Comparison of ENCODE assay signal across 18 mouse cellular contexts in the genomic region with DNA sequence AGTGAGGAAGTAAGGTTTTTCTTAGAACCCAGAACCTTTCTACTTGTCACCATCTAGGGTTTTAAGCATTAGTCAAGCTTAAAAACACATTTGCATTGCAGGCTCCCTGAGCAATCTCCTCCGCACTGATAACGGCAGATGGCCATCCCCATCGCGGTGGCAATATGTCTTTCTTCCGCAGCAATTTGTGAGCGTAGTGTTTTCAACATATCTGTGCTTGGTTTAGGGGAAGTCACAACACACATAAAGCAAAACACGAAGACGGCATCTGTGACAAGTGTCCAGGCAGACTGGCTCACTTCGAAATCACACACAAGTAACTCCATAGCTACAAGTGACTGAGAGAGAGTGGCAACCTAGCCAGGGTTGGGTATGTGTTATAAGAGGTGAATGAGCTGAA.
DNase-seq lines count a peak whose midpoint lies in the region; ATAC-seq and TF ChIP-seq lines count a peak whose summit lies in the region.
"Had no signal": no experiment of that assay in that cellular context is flagged by ENCODE, and none has a peak within 500 bp of the region (broad histone marks: within the 10 kb centered on the region; RNA-seq: fewer than 3 reads in every experiment).

No protein-coding gene starts in this region.

- no peak overlapping the region for H3K9ac ChIP-seq in forebrain, postnatal 0 days
- no peak overlapping the region for H3K9ac ChIP-seq in forebrain, embryonic 13.5 days
- H3K9ac ChIP-seq: neural tube, embryonic 13.5 days had no signal

- ATAC-seq in forebrain, postnatal 0 days: no peak
- ATAC-seq in forebrain, embryonic 13.5 days: no peak
- ATAC-seq: forebrain, embryonic 16.5 days; inflammation-experienced regulatory T-cells, adult 6 months had no signal

- no peak overlapping the region for H3K4me2 ChIP-seq in forebrain, postnatal 0 days (ENCODE audit: low read depth)
- no peak overlapping the region for H3K4me2 ChIP-seq in forebrain, embryonic 13.5 days
- H3K4me2 ChIP-seq: neural tube, embryonic 13.5 days had no signal

- H3K27ac ChIP-seq in forebrain, postnatal 0 days (ENCODE audit: low read depth, low read length): no peak overlapping the region
- H3K27ac ChIP-seq in forebrain, embryonic 13.5 days: no peak overlapping the region
- H3K27ac ChIP-seq: midbrain, embryonic 10.5 days; neural tube, embryonic 13.5 days had no signal

- DNase-seq in forebrain, postnatal 0 days: peak; percentile 12
- peak; percentile 73 to 75 for DNase-seq in cerebellum, adult 18-20 months
- peak; percentile 71 to 74 for DNase-seq in cerebellum, postnatal 36 days
- peak; percentile 8 to 14 for DNase-seq in layer of hippocampus, postnatal 25 days (ENCODE audit: extremely low spot score in 1 of 2, low spot score in 1 of 2)
- no peak for DNase-seq in thymus, postnatal 25 days
- DNase-seq in spleen, adult 18-20 months: no peak
- no peak for DNase-seq in thymus, postnatal 14 days
- DNase-seq: adrenal gland, postnatal 14 days; heart, adult 18-20 months; heart, postnatal 4 days; left cerebral cortex, postnatal 4 days; lung, adult 2 months; lung, postnatal 4 days had no signal

- H3K4me1 ChIP-seq in forebrain, postnatal 0 days (ENCODE audit: insufficient read depth): no peaks in the 10 kb centered on the region
- 0 out of 2 replicates have a peak, but pooled peaks cover 7% of the 10 kb centered on the region for H3K4me1 ChIP-seq in forebrain, embryonic 13.5 days

- whole genome bisulfite sequencing in forebrain, postnatal 0 days: 74% methylated on average over 9 of the region's 9 CpGs
- WGBS in forebrain, embryonic 13.5 days: 93% methylated on average over 9 of the region's 9 CpGs

- H3K27me3 ChIP-seq in forebrain, postnatal 0 days (ENCODE audit: insufficient read depth, low read length): no peaks in the 10 kb centered on the region
- no peaks in the 10 kb centered on the region for H3K27me3 ChIP-seq in forebrain, embryonic 13.5 days
- H3K27me3 ChIP-seq: neural tube, embryonic 13.5 days had no signal

- TF ChIP-seq CTCF in forebrain, postnatal 0 days (IDR thresholded peaks at IDR 0.05; ENCODE audit: low read depth): no peak

- no peak overlapping the region for H3K4me3 ChIP-seq in forebrain, postnatal 0 days (ENCODE audit: low read depth, low read length)
- H3K4me3 ChIP-seq in forebrain, embryonic 13.5 days: no peak overlapping the region
- H3K4me3 ChIP-seq: midbrain, embryonic 10.5 days; neural tube, embryonic 13.5 days had no signal

- no peaks in the 10 kb centered on the region for H3K9me3 ChIP-seq in forebrain, postnatal 0 days (ENCODE audit: low read length)
- no peaks in the 10 kb centered on the region for H3K9me3 ChIP-seq in forebrain, embryonic 13.5 days (replicated peaks)
- H3K9me3 ChIP-seq: midbrain, embryonic 10.5 days; neural tube, embryonic 13.5 days had no signal

- no peaks in the 10 kb centered on the region for H3K36me3 ChIP-seq in forebrain, postnatal 0 days (ENCODE audit: insufficient read depth)
- no peaks in the 10 kb centered on the region for H3K36me3 ChIP-seq in forebrain, embryonic 13.5 days (ENCODE audit: poor library complexity, severe bottlenecking)
- H3K36me3 ChIP-seq: midbrain, embryonic 10.5 days; neural tube, embryonic 13.5 days had no signal

Comparison
In these comparisons a context has a peak if more than half of its experiments do, and no peak if none do; other contexts are left out.
1. DNase-seq: peak in forebrain, postnatal 0 days (single experiment), cerebellum, adult 18-20 months (2 of 2), cerebellum, postnatal 36 days (2 of 2) and layer of hippocampus, postnatal 25 days (2 of 2); none in thymus, postnatal 25 days (single experiment), spleen, adult 18-20 months (0 of 2) and thymus, postnatal 14 days (single experiment).